Mouse (Mus musculus) retina, postnatal 1 day (tissue): ENCODE measurements at regions not wholly inside any gene's neighbourhood (a gene's known extent, or its start where the extent isn't known, plus 50 kb on each side); places are given as distances from the start of the nearest gene placed in this dataset.
"Not testable (repeated sequence)": the region's sequence is repeated elsewhere in the genome, so short reads cannot be mapped to it uniquely, and the experiment has no call there.

Experiments
- DNase-seq: peaks from one replicate; pipeline ENCODE4 v3.0.0-alpha.2; 2012

DNA sequence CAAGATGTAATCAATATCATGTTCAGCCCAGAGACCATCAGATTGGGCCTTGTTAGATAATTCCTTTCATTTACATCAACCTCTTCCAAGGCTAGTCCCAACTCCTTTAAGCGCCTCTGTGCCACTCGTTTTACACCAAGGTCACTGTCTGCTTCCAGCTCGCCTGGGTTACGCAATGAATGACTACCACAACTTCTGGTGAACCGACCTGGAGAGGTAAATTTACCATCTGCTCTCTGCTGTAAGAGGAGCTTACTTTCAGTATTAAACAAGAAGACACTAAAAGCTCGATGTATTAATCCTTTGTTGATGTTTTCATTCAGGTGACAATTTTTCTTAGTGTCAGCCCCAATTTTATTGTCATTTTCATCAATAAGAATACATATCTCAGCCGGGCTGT is 51.7 kb upstream of the Fam174b start:
- DNase-seq, result no peak

DNA sequence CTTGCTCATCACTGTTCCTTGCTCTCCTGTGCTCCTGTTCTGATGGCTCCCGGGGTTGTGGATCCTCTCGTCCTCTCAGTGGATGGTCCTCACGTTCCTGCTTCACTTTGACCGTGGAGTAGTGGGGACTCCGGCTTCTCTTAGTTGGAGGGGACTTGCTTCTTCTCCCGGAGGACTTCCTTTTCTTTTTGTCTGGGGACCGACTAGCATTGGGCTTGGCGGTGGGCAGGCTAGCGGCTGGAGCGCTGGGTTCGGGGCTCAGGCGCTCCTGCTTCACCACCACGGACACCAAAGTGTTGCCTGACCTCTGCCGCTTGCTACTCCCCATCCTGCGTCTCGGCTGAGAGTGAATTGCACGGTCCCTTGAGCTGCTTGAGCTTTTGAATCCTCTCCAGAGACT is 53.9 kb upstream of the Fam174b start:
- not testable (repeated sequence) for DNase-seq

DNA sequence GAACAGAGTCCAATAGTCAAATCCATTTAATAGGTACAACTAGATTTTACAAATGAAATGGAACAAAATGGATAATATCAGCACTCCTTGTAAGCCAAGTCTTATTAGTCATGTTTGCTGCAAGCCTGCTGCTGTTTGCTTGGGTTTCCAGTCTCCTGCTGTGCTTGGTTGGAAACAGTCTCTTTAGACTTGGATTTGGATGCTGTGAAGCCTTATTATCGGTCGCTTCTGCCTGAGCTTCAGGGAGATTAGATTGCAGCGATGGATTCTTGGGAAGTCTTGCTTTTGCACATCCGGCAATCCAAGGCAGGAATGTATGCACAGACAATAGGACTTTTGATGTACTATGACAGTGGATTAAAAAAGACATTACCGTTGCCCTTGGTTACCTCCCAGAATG is 57.3 kb upstream of the Fam174b start:
- DNase-seq, result peak; percentile 7

DNA sequence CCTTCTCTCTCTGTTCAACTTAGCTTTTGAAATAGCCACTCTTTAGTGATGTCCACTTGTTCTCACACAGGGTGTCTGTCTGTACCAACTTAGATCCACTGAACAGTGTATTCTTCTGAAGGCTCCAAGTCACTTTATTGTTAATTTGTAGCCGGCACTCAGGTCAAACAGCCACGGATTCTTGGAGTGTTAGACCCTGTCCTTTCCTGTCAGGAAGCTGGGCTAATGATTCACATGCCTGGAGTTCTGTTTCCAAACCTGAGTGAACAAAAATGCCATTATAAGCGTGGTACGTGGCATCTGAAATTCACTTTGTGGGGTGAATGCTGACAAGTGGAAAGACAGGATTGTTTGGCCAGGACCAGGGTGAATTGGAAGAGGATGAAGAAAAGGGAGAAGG is 69.5 kb upstream of the Fam174b start:
- DNase-seq, result no peak

DNA sequence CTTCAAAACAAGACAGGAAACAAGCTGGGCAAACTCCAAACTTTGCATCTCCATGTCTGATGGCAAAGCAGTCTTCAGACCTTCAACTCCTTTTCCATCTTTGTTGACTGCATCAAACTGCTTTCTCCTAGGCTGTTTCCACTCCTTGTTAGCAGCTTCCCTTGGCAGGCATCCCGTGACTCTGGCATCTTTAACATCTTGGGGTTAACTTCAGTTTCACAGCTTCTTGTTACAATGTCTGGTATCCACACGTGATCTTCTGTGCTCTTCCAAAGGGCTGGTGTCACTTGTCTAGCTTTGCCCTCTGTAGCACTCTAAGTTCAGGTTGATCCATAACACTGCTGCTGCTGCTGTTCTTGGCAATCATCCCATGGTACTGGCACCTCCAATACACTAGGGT is 71.3 kb upstream of the Fam174b start:
- DNase-seq, result no peak

DNA sequence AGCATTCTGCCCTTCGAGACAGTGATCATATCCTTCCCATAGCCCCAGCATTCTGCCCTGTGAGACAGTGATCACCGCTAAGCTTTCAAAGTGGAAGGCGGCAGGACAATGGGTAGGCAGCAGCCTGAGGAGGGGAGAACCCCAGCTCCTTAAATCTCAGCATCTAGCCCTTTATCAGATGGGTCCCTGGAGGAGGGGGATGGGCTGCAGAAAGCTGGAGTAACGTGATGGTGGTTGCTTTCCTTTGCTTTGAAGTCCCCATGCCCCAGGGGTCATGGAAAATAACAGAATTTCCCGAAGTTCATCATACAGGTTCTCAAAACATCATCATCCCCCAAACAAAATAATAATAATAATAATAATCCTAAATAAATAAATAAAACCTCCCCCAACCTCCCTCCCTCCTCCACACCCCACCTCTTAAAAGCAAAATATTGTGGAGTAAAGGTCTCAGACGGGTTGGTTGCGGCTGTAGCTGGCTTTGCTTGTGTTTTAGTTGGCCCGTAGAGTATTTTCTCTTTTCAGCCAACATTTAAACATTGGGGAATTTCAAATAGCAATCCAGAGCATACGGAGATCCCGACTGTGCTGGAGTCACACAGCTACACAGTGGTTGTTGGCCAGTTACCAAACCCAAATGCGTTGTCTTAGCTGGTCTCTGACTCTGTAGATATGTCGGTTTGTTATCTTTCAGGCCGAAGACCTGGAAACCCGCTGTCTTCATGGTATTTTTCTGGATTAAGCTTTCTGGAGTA is 73.0 kb upstream of the Fam174b start:
- DNase-seq, result no peak

DNA sequence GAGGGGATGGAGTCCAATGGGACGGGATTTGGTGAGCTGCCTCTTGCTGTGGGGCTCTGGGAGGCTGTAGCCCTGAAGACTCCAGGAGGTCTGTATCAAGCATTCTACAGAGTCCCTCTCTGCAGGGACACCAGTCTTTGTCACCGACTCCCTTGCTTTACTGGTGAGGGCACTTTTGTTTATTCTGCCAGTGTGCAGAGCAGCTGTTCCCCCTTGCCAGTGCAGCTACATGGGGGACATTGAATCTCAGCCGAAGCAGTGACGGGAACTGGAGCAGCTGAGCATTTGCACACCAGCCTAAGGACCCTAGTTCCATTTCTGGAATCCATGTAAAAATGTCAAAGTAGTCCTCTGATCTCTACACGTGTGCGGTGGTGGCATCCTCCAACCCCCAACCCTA is 75.1 kb upstream of the Fam174b start:
- no peak for DNase-seq

DNA sequence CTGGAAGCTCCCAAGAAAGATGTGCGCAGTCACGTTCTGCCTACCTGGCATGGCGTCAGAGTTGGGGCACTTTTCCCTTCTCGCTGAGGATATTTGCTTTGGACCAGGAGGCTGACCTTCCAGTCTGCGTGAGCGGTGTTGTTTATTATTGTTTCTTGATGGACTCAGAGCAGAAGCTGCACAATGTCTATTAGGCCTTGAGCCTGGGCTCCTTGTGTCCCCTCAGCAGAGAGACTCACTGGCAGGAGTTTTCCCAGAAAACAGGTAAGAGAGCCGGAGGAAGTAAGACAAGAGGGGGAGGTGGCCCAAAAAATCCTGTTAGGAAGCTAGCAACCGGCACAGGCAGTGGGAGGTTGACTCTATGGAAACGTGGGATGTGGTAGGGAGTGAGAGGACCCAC is 77.6 kb upstream of the Fam174b start:
- no peak for DNase-seq

DNA sequence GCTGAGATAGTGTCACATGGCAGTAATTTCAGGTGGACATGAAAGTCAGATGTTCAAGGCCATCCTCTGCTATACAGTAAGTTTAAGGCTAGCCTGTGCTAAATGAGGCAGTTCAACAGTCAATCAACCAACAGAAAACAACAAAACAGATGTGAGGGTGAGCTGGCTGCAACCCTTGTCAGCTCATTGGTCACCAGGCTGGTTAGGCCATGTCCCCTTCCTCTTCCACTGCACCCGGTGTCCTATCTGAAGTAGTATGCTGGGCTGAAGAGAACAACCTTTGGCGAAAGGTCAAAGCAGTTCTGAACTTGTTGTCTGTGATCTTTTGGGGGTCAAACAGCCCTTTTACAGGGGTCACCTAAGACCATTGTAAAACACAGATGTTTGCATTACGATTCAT is 78.2 kb upstream of the Fam174b start:
- no peak for DNase-seq

DNA sequence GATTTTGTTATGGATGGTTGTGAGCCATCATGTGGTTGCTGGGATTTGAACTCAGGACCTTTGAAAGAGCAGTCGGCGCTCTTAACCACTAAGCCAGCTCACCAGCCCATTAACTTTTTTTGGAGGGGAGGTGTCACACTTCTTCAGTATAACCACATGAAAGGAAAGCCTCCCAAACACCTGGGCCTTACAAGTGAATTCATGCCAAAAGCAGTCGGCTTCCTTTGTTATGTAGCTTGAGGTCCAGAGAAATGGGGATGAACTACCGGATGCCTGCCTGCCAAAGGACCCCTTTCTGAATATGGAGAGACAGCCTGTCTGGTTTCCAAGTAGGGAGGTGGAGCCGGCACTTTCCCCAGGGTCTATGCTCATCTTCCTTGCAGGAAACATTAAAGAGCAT is 80.6 kb upstream of the Fam174b start:
- no peak for DNase-seq

DNA sequence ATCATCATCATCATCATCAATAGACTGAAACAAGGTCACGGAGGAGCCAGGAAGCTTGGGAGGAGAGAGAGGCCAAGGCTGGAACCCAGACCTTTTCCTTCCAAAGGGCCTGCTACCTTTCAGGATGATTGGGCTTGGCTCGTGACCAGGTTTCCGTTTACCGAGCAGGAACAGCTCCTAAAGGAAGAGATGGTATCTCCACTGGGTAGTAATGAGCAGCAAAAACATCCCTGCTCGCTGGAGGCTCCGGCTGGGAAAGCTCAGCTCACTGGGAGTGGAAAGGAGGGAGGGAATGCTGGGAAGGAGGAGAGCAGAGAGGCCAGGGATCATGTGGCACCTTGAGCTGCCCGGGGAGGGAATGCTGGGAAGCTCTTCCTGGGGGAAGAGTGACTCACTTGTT is 82.8 kb upstream of the Fam174b start:
- DNase-seq, result no peak

DNA sequence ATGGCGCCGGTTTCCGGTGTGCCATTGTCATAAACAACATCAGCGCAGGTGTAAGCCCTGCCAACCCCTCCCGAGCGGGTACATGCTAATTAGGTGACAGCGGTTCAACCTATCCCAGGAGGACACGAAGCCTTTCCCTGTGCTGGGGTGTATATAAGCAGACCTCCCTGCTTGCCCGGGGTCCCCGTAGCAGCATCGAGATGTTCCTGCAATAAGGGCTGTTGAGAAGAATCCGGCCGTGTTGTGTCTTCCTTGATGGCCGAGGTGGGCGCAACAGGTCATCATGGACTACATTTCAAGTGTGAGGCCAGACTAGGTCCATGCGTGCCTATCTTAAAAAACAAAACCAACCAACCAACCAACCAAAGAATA is 83.7 kb upstream of the Fam174b start:
- DNase-seq, result not testable (repeated sequence)

DNA sequence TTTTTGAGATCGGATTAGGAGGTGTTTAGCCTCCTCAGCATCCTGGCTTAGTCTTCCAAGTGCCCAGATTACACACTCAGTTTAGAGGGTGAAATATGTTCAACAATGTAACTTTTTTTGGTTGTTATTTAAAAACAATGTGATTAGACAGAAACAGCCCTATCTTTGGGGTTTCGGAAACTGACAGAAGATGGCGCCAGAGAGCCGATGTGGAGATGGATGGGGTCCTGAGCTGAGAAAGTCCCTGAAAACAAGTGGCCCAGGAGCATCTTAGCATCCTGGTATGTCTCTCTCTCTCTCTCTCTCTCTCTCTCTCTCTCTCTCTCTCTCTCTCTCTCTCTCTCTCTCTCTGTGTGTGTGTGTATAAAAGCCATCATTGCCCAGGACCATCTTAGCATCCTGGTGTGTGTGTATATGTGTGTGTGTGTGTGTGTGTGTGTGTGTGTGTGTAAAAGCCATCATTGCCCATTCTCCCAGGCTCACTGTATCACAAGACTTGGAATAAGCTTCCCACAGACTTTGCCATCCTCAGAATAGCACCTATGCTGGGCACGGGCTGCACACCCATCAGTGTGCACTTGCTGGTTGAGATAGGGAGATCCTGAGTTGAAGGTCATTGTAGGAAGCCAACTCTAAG is 84.2 kb upstream of the Fam174b start:
- peak; percentile 78 for DNase-seq

DNA sequence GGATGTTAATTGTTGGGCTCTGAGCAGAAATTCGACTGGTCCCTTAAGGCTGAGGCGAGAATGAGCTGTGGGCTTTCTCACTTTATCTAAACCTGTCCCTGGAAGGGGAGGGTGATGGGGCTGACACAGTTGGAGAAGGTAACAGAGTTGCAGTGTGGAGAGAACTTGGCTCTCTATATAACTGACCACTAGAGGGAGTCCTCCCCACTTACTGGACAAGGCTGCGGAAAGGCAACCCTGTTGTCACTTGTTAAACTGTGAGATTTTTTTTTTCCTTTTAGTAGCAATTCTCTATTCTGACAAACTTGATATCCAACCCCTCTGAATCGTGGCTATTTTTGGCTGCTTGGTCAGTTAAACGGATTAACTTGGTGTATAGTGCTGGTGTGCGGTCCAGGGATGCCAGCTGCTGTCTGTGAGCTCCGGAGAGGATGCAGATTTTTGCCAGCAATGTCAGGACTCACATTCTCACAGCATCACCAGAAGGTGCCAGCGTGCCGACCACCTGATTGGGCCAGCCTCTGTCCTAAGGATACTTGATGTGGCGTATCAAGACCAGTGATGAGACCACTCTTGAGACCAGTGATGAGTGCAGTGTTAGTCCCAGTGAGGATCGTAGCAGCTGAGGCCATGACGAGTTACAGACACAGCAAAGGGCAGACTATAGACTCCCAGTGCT is 85.8 kb upstream of the Fam174b start:
- peak; percentile 76 for DNase-seq

DNA sequence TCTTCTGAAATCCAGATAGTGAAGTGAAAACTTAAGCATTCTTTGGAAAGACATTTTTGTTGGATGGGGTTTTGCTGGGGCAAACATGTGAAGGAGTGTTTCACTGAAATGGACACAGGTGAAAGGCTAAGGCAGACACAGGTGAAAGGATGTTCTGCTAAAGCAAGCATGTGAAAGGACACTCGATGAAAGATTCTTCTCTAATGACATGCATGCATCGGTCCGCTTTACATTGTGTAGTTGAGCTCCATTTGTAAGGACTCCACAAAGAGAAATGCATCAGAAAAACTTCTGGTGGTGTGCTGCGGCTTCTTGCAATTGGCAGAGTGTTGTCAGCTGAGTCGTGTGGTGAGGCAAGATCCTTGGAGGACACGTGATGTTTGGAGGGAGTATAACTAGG is 89.2 kb upstream of the Fam174b start:
- no peak for DNase-seq

DNA sequence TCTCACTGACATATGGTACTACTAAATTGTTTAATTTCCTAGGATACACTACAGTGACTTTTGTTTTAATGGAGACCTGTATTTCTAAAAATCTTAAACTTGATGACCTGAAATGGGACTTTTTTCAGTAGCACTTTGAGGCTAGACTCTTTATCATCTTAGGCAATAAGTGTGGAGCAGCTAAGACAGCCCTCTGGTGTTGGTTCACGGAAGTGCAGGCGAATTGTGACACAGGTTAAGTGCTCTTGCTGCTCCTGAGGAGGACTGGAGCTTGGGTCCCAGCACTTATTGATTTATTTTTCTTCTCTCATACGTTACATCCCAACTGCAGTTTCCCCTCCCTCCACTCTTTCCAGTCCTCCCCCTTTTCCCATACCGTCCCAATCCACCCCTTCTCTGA is 92.1 kb upstream of the Fam174b start:
- DNase-seq, result peak; percentile 87

DNA sequence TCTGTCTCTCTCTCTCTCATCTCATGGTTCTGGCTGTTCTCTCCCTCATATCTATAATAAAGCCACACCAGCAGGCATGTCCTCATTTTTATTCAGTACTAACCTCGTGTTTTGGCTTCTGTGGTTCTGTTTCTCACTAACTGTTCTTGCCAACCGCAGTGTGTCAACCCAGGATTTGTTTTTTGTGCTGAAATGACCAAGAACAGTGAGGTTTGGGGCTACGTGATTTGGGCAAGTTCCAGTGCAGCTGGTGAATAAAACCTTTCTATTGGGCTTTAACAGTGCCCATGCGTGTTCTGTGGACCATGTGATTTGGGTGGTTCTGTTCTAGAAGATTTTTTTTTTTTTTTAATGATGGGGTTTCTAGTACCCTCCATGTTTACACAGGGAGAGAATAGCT is 93.0 kb upstream of the Fam174b start:
- DNase-seq, result no peak

DNA sequence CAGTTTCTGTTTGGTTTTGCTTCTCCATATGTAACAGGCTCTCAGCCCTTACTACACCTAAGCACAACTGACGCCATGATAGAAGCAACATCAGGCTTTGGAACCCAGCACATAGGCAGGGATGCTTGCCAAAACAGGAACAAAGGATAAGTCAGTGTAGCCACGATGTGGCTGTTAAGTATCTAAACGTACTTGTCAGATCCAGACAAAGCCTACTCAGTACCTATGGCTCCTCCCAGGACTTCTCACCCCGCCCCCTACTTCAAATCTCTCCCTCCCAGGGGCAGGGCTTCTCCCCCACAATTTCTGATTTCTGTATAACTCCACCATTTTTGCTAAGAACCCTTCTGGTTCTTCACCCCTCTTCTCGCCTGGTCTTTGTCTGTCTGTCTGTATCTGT is 93.4 kb upstream of the Fam174b start:
- no peak for DNase-seq

DNA sequence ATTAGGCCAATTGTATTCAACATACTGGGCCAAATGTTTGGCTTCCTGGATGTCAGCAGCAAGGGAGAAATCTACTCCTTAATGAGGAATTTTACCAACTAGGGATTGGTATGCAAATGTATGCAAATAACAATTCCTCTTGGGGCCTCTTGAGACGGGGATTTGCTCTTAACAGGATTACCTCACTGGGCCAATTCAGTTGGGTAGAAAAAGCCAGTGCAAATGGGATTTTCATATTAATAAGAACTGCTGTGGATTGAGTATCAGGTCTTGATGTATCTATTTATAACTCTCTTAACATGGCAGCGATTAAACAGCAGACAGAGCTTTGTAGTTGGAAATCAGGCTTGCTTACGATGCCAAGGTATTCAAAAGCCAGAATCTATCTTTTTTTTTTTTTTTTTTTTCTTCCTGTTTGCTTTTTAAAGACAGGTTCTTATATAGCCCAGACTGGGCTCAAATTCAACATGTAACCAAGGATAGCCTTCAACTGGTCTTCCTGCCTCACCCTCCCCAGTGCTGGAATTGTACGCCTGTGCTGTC is 95.7 kb upstream of the Fam174b start:
- peak; percentile 83 for DNase-seq

DNA sequence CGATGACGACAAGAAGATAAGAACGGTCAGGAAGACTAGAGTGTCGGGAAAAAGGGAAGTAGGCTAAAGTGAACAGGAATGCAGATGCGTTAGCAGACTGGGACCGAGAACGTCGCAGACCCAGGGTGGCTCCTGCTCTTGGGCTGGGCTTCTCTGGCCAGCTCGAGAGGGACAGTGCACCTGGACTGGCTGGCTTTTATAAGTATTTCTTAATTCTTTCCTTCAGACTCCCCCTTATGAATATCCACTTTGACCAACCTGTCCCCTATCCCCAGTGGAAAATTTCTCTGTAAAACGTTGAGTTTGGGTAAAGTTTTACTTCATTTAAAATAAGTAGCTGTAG is 96.1 kb upstream of the Fam174b start:
- no peak for DNase-seq

DNA sequence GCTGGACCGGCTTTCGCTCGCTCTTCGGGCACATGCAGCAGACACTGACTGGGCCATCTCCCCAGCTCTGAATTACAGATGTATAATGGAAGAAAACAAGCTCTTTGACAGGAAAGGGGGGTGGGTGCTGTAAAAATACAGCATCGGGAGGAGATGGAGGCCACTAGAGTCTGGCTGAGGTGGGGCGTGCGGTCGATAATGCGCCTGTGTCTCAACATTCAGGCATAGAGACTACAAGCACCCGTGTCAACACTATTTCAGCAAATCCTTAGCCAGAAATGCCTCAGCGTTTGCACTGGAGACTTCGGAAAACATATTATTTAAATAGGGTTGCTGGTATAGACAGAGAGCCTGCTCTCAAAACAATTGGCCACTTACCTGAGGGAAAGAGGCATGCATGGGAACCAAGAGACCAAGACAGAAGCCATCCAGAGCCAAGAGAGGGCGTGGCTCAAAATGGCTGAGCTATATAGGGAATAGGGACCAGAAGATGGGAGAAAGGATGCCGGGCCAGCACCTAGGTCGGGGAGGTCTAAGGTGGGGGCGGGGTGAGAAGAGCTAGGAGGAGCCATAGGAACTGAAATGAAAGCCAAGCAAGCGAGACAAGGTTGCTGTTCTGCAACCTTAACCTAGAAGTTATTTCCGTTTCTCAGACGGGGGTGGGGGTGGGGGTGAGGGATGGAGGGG is 96.7 kb upstream of the Fam174b start:
- DNase-seq, result no peak

DNA sequence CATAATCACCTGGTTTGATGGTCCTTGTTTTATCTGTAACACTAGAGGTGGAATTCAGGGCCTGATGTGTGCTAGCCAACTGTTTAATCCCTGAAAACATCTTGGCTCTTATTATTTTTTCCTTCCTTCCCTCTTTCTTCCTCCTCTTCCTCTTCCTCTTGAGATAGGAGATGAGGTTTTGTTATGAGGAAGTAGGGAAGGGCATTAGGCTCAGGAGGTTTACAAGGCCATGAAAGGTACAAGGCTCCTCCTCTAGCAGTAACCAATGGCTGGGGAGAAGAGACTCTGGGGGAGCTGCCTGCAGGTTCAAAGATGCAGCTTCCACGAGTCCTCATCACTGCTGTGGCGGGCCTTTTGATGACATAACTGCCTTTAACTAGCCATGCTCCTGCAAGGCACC is 98.6 kb upstream of the Chd2 start:
- DNase-seq, result no peak

DNA sequence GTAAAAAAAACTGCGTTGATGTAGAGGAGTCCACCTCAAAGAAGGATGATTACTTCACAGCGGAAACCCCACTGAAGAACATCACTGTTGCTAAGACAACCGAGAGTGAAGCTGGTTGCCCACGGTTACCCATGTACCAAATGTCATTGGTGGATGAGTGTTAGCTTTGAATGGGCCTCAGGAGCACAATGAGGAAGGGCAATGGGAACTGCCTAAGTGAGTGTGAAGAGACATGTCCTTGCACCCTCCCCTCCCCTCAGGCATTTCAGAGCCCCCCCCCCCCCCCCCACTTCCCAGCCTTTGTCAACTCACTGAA is 96.1 kb upstream of the Chd2 start:
- DNase-seq, result peak; percentile 74
